Mouse (Mus musculus): ENCODE results near the gene Dera. TPM values are rescaled to one million over a fixed set of nuclear protein-coding genes. Genes with fewer than 3 reads are reported as not detected.

Gene Dera
- polyA plus RNA-seq, 1 experiment from 2014 or later, result 10.6 TPM

DNA sequence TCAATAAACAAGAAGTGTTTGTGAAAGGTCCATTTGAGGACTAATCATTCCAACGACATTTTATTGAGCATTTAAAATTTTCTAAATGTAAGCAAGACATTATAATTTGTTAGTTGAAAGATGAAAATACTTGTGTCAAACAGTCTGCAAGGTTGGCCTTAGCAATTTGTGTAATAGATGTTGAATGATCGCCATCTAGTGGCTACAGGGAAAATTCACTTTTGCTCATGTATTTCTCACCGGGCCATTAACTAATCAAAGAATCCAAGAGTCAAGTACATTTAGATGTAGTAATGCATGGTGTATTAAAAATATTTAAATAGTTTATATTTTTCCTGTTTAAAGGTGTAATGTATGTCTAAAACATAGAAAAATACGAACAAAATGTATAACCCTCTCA lies 30.4 kb upstream of the Dera start:
- Histone ChIP-seq H3K27ac (ENCODE audit: low read length) (no peak overlapping the region), H3K4me2 (ENCODE audit: low read length) (no peak overlapping the region), H3K9me3 (replicated peaks; ENCODE audit: control insufficient read depth, low read length, poor library complexity, severe bottlenecking) (no peaks in the 10 kb centered on the region), H3K27me3 (ENCODE audit: control insufficient read depth, insufficient read depth, low read depth, low read length) (peaks cover 3% of the 10 kb centered on the region; the same call in 1 of the 2 replicates), H3K4me3 (ENCODE audit: low read depth, low read length) (no peak overlapping the region), H3K36me3 (ENCODE audit: control insufficient read depth, insufficient read depth, low read length) (no peaks in the 10 kb centered on the region), H3K9ac (ENCODE audit: low read depth, low read length) (no peak overlapping the region), H3K4me1 (ENCODE audit: control insufficient read depth, insufficient read depth, low read length) (no peaks in the 10 kb centered on the region)
- WGBS, result 5% methylated on average over 4 of the region's 4 CpGs
- ATAC-seq, result 0 out of 2 replicates have a peak, but pooled peaks have one; percentile 21

DNA sequence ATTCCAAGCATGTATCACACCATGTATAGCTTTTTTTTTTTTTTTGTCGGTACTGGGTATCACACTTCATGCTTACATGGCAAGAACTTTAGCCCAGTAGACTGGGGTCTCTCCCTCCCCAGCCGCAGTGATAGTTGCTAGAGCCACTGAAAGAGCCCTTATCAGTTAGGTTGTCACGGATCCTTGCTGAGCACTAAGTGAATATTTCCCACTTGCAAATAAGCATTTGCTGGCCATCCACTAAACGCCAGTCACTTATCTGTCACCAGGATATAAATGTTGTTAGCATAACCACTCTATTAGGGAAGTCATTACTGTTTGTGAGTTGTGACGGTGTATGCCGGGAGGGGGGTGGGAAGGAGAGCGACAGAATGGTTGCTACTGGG lies 19.9 kb upstream of the Dera start:
- H3K4me2 ChIP-seq (ENCODE audit: low read length), result peak overlapping the region; percentile 71
- H3K4me1 ChIP-seq (ENCODE audit: control insufficient read depth, insufficient read depth, low read length), result peaks cover 14% of the 10 kb centered on the region
- no peaks in the 10 kb centered on the region for H3K9me3 ChIP-seq (replicated peaks; ENCODE audit: control insufficient read depth, low read length, poor library complexity, severe bottlenecking)
- H3K4me3 ChIP-seq (ENCODE audit: low read depth, low read length), result peak overlapping the region; percentile 93
- H3K9ac ChIP-seq (ENCODE audit: low read depth, low read length), result peak overlapping the region; percentile 91; the same call in 1 of the 2 replicates
- ATAC-seq, result no peak; the same call in 1 of the 2 replicates
- WGBS, result 7% methylated on average over 7 of the region's 7 CpGs
- H3K27ac ChIP-seq (ENCODE audit: low read length), result peak overlapping the region; percentile 77
- H3K36me3 ChIP-seq (ENCODE audit: control insufficient read depth, insufficient read depth, low read length), result peaks cover 3% of the 10 kb centered on the region; the same call in 1 of the 2 replicates
- H3K27me3 ChIP-seq (ENCODE audit: control insufficient read depth, insufficient read depth, low read depth, low read length), result peaks cover 6% of the 10 kb centered on the region; the same call in 1 of the 2 replicates

DNA sequence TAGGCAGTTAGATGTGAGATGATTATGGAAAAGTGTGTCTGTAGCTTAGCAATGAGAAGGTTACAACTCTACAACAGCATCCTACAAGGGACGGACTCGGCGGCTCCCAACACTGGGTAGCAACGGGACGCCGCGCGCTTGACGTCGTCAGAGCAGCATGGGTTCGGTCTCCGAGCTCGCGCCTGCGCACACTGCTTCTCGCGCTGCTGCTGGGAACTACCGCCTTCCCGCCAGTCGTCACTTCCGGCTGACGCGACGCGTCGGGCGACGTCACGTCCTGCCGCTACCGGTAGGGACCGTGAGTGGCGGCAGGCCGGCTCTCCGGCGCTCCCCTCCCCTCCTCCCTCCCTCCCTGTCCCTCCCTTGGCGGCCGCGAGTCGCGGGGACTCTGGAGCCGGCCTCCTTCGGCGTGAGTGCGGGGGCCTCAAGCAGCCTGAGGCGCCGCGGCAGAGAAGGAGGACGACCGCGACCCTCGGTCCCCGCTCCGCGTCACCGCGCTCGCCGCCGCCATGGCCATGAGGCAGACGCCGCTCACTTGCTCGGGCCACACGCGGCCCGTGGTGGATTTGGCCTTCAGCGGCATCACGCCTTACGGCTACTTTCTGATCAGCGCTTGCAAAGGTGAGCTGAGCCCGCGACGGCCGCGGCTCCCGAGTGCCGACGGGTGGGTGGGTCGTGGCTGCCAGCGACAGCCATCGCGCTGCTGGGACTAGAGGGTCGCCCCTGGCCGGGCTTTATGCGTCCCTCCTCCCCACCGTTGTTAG lies 19.3 kb upstream of the Dera start, which contains the start of gene Strap:
Gene Strap, plus strand, starts transcription at position 233 of the 764 bp plus-strand sequence.
- Histone ChIP-seq H3K27me3 (ENCODE audit: control insufficient read depth, insufficient read depth, low read depth, low read length) (peaks cover 6% of the 10 kb centered on the region; the same call in 1 of the 2 replicates), H3K9me3 (replicated peaks; ENCODE audit: control insufficient read depth, low read length, poor library complexity, severe bottlenecking) (no peaks in the 10 kb centered on the region), H3K9ac (ENCODE audit: low read depth, low read length) (peak within 1 kb of the TSS; percentile 91), H3K4me2 (ENCODE audit: low read length) (peak within 1 kb of the TSS; percentile 96), H3K27ac (ENCODE audit: low read length) (peak within 1 kb of the TSS; percentile 77), H3K36me3 (ENCODE audit: control insufficient read depth, insufficient read depth, low read length) (peaks cover 5% of the 10 kb centered on the region), H3K4me3 (ENCODE audit: low read depth, low read length) (peak within 1 kb of the TSS; percentile 93), H3K4me1 (ENCODE audit: control insufficient read depth, insufficient read depth, low read length) (peaks cover 14% of the 10 kb centered on the region)
- peak; percentile 97 for ATAC-seq
- WGBS, result under 1% methylated on average over 78 of the region's 86 CpGs

DNA sequence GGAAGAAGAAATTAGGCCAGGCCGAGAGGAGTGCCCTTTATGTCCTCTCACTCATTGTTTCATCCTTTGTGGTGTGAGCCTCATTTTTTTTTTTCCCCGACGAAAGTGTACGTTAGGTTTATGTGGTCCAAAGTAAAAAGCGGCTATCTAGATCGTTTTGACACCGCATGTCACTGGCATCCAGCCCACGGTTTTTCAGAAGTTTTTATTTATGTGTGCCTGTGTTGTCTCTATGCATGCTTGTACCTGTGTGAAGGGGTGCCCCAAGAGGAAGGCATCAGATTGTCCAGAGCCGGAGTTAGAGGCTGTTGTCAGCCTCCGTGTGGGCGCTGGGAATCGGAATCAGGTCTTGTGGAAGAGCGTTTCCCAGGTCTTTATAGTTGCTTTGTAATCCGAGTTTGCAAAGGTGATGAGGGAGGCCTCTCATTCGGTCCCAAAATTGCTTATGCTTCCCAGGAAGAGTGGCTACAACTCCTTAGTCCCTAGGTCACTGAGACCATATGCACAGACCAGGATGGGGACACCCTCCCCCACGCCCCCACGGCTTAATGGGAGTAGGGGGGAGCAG lies 18.6 kb upstream of the Dera start:
- peaks cover 14% of the 10 kb centered on the region for H3K4me1 ChIP-seq (ENCODE audit: control insufficient read depth, insufficient read depth, low read length)
- peak overlapping the region; percentile 96 for H3K4me2 ChIP-seq (ENCODE audit: low read length)
- peak overlapping the region; percentile 93 for H3K4me3 ChIP-seq (ENCODE audit: low read depth, low read length)
- peaks cover 6% of the 10 kb centered on the region; the same call in 1 of the 2 replicates for H3K27me3 ChIP-seq (ENCODE audit: control insufficient read depth, insufficient read depth, low read depth, low read length)
- 12% methylated on average over 17 of the region's 17 CpGs for WGBS
- no peak for ATAC-seq
- H3K27ac ChIP-seq (ENCODE audit: low read length), result peak overlapping the region; percentile 77
- peaks cover 5% of the 10 kb centered on the region for H3K36me3 ChIP-seq (ENCODE audit: control insufficient read depth, insufficient read depth, low read length)
- peak overlapping the region; percentile 91 for H3K9ac ChIP-seq (ENCODE audit: low read depth, low read length)
- H3K9me3 ChIP-seq (replicated peaks; ENCODE audit: control insufficient read depth, low read length, poor library complexity, severe bottlenecking), result no peaks in the 10 kb centered on the region

DNA sequence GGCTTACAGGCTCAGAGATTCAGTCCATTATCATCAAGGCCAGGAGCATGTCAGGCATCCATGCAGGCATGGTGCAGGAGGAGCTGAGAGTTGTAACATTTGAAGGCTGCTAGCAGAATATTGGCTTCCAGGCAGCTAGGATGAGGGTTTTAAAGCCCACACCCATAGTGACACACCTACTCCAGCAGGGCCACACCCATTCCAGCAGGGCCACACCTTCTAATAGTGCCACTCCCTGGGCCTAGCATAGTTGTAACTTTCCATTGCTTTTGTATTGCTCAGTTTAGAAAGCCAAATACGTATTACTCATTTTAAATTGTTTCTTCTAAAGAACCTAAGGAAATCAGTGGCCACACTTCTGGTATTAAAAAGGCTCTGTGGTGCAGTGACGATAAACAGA lies 13.4 kb upstream of the Dera start:
- no peak for ATAC-seq
- no peak overlapping the region for H3K4me3 ChIP-seq (ENCODE audit: low read depth, low read length)
- peaks cover 11% of the 10 kb centered on the region for H3K4me1 ChIP-seq (ENCODE audit: control insufficient read depth, insufficient read depth, low read length)
- 96% methylated on average over 2 of the region's 2 CpGs for WGBS
- no peak overlapping the region for H3K27ac ChIP-seq (ENCODE audit: low read length)
- peaks cover 25% of the 10 kb centered on the region for H3K36me3 ChIP-seq (ENCODE audit: control insufficient read depth, insufficient read depth, low read length)
- H3K27me3 ChIP-seq (ENCODE audit: control insufficient read depth, insufficient read depth, low read depth, low read length), result no peaks in the 10 kb centered on the region
- H3K9ac ChIP-seq (ENCODE audit: low read depth, low read length), result no peak overlapping the region
- no peak overlapping the region for H3K4me2 ChIP-seq (ENCODE audit: low read length)
- H3K9me3 ChIP-seq (replicated peaks; ENCODE audit: control insufficient read depth, low read length, poor library complexity, severe bottlenecking), result no peaks in the 10 kb centered on the region

DNA sequence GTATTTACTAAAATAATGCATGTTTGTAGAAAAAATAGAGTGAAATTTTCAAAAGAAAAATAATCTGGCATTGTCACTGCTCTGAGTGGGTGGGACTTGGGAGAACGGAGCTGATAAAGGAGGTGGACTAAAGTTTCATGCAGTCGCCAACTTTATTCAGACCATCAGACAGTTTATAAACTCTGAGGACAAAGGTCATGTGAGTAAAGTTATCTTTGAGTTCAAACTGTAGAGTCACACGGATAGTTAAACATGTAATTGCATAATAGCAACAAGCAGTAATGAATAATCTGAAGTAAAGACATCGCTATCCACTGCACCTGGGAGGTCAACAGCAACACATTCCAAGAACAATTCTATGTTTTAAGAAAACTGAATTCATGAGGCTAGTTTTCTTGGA lies 9.6 kb upstream of the Dera start:
- Histone ChIP-seq H3K4me1 (ENCODE audit: control insufficient read depth, insufficient read depth, low read length) (no peaks in the 10 kb centered on the region), H3K36me3 (ENCODE audit: control insufficient read depth, insufficient read depth, low read length) (peaks cover 26% of the 10 kb centered on the region), H3K9me3 (replicated peaks; ENCODE audit: control insufficient read depth, low read length, poor library complexity, severe bottlenecking) (no peaks in the 10 kb centered on the region), H3K27me3 (ENCODE audit: control insufficient read depth, insufficient read depth, low read depth, low read length) (no peaks in the 10 kb centered on the region), H3K27ac (ENCODE audit: low read length) (no peak overlapping the region), H3K9ac (ENCODE audit: low read depth, low read length) (no peak overlapping the region), H3K4me2 (ENCODE audit: low read length) (no peak overlapping the region), H3K4me3 (ENCODE audit: low read depth, low read length) (no peak overlapping the region)
- WGBS, result 91% methylated on average over 4 of the region's 4 CpGs
- ATAC-seq, result no peak

DNA sequence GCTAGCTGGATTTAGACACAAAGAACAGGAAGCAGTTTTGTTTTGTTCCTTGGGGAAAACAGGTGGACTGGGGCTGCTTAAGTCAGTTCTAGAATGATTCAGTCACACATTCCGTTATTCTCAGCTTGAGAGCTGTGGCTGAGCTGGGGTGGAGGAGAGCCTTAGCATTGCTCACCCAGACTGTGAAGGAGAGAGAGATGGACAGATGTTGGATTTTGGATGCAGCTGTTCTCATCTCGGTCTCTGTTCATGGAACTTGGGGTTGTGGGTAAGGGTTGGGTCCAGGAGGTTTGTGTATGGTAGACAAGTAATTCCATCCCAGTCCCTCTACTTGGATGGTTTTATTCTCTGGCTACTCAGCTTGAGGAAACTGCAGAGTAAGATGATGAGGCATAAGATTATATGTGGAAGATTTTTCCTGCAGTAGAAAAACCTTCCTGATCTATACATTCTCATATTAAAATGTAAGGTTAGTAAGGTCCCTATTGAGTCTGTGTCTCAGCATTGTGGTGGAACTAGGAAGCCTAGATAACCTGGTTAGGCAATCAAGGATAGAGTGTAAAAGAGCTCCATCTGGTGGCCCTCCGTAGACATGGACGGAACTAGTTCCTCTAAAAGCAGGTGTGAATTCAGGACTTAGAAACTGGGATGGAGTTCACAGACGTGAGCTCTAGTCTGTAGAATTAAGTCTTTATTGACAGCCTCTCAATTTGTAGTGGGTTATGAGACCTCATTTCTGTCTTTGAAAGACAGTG lies 7.0 kb upstream of the Dera start:
- H3K36me3 ChIP-seq (ENCODE audit: control insufficient read depth, insufficient read depth, low read length), result peaks cover 32% of the 10 kb centered on the region
- H3K4me3 ChIP-seq (ENCODE audit: low read depth, low read length), result no peak overlapping the region
- H3K9me3 ChIP-seq (replicated peaks; ENCODE audit: control insufficient read depth, low read length, poor library complexity, severe bottlenecking), result no peaks in the 10 kb centered on the region
- 0 out of 2 replicates have a peak, but pooled peaks have one; percentile 36 for ATAC-seq
- no peak overlapping the region for H3K4me2 ChIP-seq (ENCODE audit: low read length)
- no peaks in the 10 kb centered on the region for H3K4me1 ChIP-seq (ENCODE audit: control insufficient read depth, insufficient read depth, low read length)
- 75% methylated on average over 5 of the region's 5 CpGs for WGBS
- H3K27ac ChIP-seq (ENCODE audit: low read length), result no peak overlapping the region
- H3K27me3 ChIP-seq (ENCODE audit: control insufficient read depth, insufficient read depth, low read depth, low read length), result no peaks in the 10 kb centered on the region
- no peak overlapping the region for H3K9ac ChIP-seq (ENCODE audit: low read depth, low read length)

DNA sequence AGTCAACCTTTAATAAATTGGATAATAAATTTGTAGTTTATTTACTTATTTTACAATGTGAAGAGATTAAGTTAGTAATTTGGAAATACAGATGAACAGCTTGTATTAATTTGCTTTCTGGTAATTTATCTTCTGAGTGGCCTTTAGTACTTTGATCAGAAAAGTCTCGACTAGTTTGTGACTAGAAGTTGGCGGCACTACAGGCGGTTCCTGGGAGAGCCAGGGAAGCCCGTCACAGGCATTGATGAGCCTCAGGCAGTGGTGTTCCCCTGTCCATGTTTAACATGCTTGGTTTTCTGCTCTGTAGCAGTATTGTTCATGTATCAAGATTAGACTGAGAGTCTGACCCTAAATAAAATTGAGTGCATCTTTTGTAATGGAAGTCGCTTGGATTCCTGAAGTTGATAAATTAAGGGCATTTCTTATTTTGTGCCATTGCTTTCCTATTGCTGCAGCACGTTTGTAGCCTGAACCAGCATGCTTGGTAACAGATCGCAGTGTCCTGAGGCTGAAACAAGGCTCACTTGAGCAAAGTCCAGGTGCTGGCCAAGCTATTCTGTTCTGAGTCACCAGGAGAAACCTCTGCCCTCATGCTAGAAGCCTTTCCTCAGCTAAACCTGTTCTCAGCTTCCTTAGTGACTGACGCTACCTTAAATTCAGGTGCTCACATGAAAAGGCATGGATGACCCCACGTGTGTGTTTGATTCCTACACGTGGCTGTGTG lies 2.6 kb upstream of the Dera start:
- Histone ChIP-seq H3K27ac (ENCODE audit: low read length) (no peak overlapping the region), H3K4me3 (ENCODE audit: low read depth, low read length) (no peak overlapping the region), H3K4me1 (ENCODE audit: control insufficient read depth, insufficient read depth, low read length) (peaks cover 5% of the 10 kb centered on the region), H3K27me3 (ENCODE audit: control insufficient read depth, insufficient read depth, low read depth, low read length) (no peaks in the 10 kb centered on the region), H3K36me3 (ENCODE audit: control insufficient read depth, insufficient read depth, low read length) (peaks cover 20% of the 10 kb centered on the region), H3K4me2 (ENCODE audit: low read length) (no peak overlapping the region), H3K9ac (ENCODE audit: low read depth, low read length) (no peak overlapping the region), H3K9me3 (replicated peaks; ENCODE audit: control insufficient read depth, low read length, poor library complexity, severe bottlenecking) (no peaks in the 10 kb centered on the region)
- no peak for ATAC-seq
- 92% methylated on average over 10 of the region's 10 CpGs for WGBS
